Mouse (Mus musculus) small intestine, adult 10 weeks (tissue): ENCODE data around the gene Ccdc9. TPM values are rescaled to one million over a fixed set of nuclear protein-coding genes. Genes with fewer than 3 reads are reported as not detected.

Experiments used
- polyA plus RNA-seq: library from polyadenylated mRNA; stranded (reverse); fragments of 350-450 nt; fragmentation: Illumina TruSeq; extraction: RNeasy Lipid Tissue Mini Kit (QIAGEN cat#74804); gene quantifications from one replicate; pipeline ENCODE4 v1.2.3, GENCODE M21; 2014; ENCODE audit warnings: low replicate concordance

The Ccdc9 gene
- 8.5 TPM for polyA plus RNA-seq

DNA sequence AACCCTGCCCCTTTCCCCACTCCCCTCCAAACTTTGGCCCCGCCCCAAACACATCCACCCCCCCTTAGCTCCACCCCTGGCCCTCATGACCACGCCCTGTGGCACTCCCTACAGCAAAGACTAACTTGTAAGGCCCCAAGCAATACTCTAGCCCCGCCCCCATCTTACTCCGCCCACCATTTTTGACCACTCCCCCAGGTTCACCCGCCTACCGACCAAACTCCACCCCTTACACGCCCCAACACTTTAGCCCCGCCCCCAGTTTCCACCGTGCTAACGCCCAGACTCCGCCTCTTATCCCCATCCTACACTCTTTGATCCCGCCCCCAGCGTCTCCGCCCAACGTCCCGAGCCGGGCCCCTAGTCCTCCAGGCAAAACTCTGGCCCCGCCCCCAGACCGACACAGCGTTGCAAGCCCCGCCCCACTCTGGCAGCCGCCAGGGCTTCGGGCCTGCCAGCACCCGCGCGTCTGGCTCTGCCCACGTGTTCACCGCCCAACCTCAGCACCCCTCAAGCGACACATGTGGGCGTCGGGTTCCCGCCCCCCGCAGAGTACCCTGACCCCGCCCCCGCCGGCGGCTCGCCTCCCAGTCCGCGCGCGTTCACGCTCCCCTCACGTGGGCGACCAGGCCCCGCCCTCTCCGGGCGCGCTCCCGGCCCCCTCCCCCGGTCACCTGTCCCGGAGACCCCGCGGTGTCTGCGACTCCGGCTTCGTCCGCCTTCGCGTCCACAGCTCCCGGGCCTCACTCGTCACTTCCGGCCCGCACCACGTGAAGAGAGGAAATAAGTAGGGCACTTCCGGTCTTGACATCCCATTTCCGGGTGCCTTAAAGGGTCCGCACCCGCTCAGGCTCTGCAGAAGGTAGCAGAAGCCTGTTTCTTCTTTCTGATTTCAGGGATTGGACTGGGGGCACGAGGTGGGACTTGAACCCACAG is at the start of gene Ccdc9:
TSS of gene Ccdc9 (minus strand) at position 770 of the 936 bp plus-strand sequence.

DNA sequence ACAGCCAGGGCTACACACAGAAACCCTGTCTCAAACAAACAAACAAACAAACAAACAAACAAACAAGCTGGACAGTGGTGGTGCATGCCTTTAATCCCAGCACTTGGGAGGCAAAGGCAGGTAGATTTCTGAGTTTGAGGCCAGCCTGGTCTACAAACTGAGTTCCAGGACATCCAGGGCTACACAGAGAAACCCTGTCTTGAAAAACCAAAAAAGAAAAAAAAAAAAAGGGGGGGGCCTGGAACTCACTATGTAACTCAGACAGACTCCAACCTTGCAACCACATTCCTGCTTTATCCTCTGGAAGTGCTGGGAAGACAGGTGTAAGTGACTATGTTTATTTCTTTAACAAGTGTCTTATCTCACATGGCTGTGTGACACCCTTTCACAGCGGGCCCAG is 21.5 kb upstream of the Ccdc9 start, which contains the start of gene Bbc3:
TSS of gene Bbc3 (plus strand) at position 301 of the 400 bp plus-strand sequence.

DNA sequence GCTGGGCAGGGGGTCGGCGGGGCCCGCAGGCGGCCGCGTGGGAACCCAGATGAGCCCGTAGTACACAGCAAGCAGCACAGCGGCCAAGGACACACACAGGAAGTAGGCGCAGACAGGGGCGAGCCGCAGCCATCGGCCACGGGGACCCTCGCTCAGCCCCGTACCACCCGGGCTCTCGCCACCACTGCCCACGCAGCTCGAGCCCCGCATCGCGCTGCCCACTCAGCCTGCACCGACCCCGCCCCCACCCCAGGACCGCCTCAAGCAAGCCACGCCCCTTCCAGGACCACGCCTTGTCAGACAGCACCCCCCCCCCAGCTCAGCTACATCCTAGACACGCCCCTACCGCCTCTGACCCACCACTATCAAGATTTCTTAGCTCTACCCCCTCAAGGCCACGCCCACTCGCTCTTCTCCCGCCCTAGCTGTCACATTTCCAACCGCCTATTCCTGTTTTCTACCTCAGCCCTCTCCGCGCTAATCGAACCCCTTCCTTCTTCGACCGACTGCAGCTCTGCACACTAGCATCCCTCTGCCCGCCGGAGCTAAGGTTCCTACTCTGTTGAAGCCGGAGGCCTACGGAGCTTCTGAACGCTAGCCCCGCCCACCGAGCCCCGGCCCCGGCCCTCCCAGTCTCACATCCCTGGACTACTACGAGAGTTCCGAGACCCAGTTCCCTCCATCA is 13.4 kb downstream of the Ccdc9 start, which contains the start of gene Inafm1:
TSS of gene Inafm1 (minus strand) at position 537 of the 685 bp plus-strand sequence.

DNA sequence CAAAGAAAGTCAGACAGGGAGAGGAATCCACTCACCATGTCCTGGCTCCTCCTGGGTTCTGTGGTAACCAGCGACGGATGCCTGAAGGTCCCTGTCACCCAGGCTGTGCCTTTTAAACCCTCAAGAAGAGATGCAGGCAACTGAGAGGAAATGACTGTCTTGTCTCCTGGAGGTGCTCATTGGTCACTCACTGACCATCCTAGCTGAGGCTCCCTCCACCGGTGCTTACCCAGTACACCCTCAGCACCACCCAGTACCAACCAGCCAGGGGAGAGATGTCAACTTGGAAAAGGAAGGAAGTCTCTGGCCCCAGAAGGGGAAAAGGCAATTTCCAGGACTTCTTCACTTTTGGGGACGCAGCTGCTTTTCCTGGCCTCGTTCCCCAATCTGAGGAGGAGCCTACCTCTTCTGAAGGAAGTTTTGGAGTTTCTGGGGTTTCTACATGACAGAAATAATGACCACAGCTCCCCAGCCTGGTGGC is 27.4 kb downstream of the Ccdc9 start, which contains the start of gene C5ar1:
TSS of gene C5ar1 (minus strand) at position 431 of the 481 bp plus-strand sequence.

DNA sequence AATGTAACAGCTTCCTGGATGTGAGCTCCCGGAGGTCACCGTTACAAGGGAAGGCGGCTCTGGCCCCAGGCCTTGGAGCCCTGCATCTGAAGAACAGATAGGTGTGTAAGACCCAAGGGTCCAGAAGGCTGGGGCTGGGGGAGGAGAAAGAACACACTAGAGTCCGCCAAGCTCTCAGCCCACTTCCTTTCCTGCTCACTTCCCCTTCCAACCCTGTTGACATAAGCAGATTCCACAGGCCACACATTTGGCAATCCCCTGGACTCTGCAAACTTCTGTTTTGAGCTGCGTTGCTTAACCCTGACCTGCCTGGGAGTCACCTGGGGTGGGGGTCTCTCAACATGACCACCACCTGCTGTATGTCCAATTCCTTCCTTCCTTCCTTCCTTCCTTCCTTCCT is 42.5 kb downstream of the Ccdc9 start, which contains the start of gene C5ar2:
TSS of gene C5ar2 (minus strand) at position 88 of the 400 bp plus-strand sequence.

Other genes starting within 250 kb of the Ccdc9 start
- gene Bicra, start 238.9 kb downstream of the Ccdc9 start, polyA plus RNA-seq, result 0.56 TPM
- not detected for gene Zfp541, start 225.0 kb downstream of the Ccdc9 start, polyA plus RNA-seq
- 7.2 TPM for gene Napa, start 188.3 kb downstream of the Ccdc9 start, polyA plus RNA-seq
- 6.2 TPM for gene Kptn, start 166.9 kb downstream of the Ccdc9 start, polyA plus RNA-seq
- gene Slc8a2, start 157.0 kb downstream of the Ccdc9 start, polyA plus RNA-seq, result not detected
- gene Meis3, start 111.7 kb downstream of the Ccdc9 start, polyA plus RNA-seq, result not detected
- gene Dhx34, start 64.8 kb downstream of the Ccdc9 start, polyA plus RNA-seq, result 0.11 TPM
- gene C5ar2, start 42.6 kb downstream of the Ccdc9 start, polyA plus RNA-seq, result 0.30 TPM
- gene C5ar1, start 27.3 kb downstream of the Ccdc9 start, polyA plus RNA-seq, result 1.9 TPM
- 1.6 TPM for gene Inafm1, start 13.2 kb downstream of the Ccdc9 start, polyA plus RNA-seq
- gene Bbc3, start 21.6 kb upstream of the Ccdc9 start, polyA plus RNA-seq, result not detected
- gene Sae1, start 101.0 kb upstream of the Ccdc9 start, polyA plus RNA-seq, result 48.0 TPM
- 6.5 TPM for gene Zc3h4, start 114.1 kb upstream of the Ccdc9 start, polyA plus RNA-seq
- gene Tmem160, start 166.0 kb upstream of the Ccdc9 start, polyA plus RNA-seq, result not detected
- gene Npas1, start 190.9 kb upstream of the Ccdc9 start, polyA plus RNA-seq, result not detected